Mouse (Mus musculus) erythroblast, embryonic 14.5 days (primary cell): Measurements from ENCODE around the gene Maea. TPM values are rescaled to one million over a fixed set of nuclear protein-coding genes. Genes with fewer than 3 reads are reported as not detected.
"Not testable (repeated sequence)": the region's sequence is repeated elsewhere in the genome, so short reads cannot be mapped to it uniquely, and the experiment has no call there.

Experiments
- H3K27me3 ChIP-seq: 2 replicates; pipeline ENCODE4 v1.6.1; 2012; ENCODE audit warnings: inconsistent platforms; ENCODE audit not compliant: control insufficient read depth
- H3K36me3 ChIP-seq: 2 replicates; pipeline ENCODE4 v1.6.1; 2012; ENCODE audit warnings: mild to moderate bottlenecking, inconsistent platforms; ENCODE audit not compliant: control insufficient read depth
- H3K4me1 ChIP-seq: 2 replicates; pipeline ENCODE4 v1.6.1; 2012; ENCODE audit warnings: inconsistent platforms; ENCODE audit not compliant: control insufficient read depth
- H3K4me3 ChIP-seq: replicated peaks from 2 replicates; pipeline ENCODE3; 2012; ENCODE audit warnings: moderate library complexity, mild to moderate bottlenecking, inconsistent platforms
- H3K9me3 ChIP-seq: 2 replicates; pipeline ENCODE4 v1.6.1; 2012; ENCODE audit warnings: low read length, inconsistent platforms, mixed read lengths; ENCODE audit not compliant: control insufficient read depth
- GATA1 ChIP-seq: IDR thresholded peaks from 2 replicates; pipeline ENCODE4 v1.6.1; 2012; ENCODE audit warnings: low read length, inconsistent platforms, mixed read lengths
- TAL1 ChIP-seq: IDR thresholded peaks from 3 replicates; pipeline ENCODE4 v1.6.1; 2012; ENCODE audit warnings: low read length, inconsistent platforms, mixed read lengths
- polyA plus RNA-seq: library from polyadenylated mRNA; stranded (reverse); fragments of >175 nt; gene quantifications from 2 replicates; pipeline ENCODE4 v1.2.3, GENCODE M21; 2012

Maea gene
- polyA plus RNA-seq, 1 experiment, result 8.7 TPM

- TF ChIP-seq TAL1 (no peak), GATA1 (no peak)
- H3K27me3 ChIP-seq, result no peaks in the 10 kb centered on the region
- peak overlapping the region; percentile 95 for H3K4me3 ChIP-seq
- peaks cover 37% of the 10 kb centered on the region for H3K4me1 ChIP-seq
- H3K9me3 ChIP-seq, result peaks cover 10% of the 10 kb centered on the region
- peaks cover 27% of the 10 kb centered on the region for H3K36me3 ChIP-seq
Measured at GRCm38 (mm10) chr5:33335977-33336360, 660 bp downstream of the Maea start.

DNA sequence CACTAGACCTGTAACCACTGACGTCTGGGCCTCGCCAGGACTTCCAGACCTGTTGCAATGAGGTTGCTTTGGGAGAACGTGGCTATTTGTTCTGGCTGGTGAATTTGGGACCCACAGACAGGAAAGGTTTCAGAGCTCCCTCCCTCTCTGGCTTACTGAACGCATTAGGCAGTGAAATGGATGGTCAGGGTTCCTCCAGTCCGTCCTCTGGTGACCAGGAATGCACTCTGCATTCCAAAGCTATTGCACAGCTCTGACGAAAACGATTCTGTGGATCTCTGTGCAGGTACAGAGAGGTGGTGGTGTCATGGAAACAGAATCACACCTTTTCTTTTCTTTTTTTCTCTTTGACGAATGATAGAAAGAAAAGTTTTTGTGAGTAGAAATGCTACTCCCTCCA, 1.9 kb downstream of the Maea start:
- H3K36me3 ChIP-seq, result peaks cover 33% of the 10 kb centered on the region
- H3K4me1 ChIP-seq, result peaks cover 46% of the 10 kb centered on the region
- peaks cover 10% of the 10 kb centered on the region for H3K9me3 ChIP-seq
- H3K4me3 ChIP-seq, result no peak overlapping the region
- TF ChIP-seq TAL1, result no peak
- no peak for TF ChIP-seq GATA1
- H3K27me3 ChIP-seq, result no peaks in the 10 kb centered on the region

GRCm38 (mm10) chr5:33341165-33341564, 5.9 kb downstream of the Maea start:
- Histone ChIP-seq H3K27me3 (no peaks in the 10 kb centered on the region), H3K4me1 (peaks cover 64% of the 10 kb centered on the region), H3K4me3 (no peak overlapping the region), H3K9me3 (no peaks in the 10 kb centered on the region), H3K36me3 (peaks cover 41% of the 10 kb centered on the region)
- TF ChIP-seq TAL1 (no peak), GATA1 (no peak)

DNA sequence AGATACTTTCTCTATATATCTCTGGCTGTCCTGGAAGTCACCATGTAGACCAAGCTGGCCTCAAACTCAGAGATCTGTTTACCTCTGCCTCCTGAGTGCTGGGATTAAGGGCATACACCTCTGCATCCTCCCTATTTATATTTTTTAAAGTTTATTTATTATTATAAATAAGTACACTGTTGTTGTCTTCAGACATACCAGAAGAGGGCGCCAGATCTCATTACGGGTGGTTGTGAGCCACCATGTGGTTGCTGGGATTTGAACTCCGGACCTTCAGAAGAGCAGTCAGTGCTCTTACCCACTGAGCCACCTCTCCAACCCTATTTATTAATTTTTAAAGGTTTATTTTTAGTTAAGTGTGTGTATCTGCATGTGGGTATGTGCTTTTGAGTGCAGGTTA, 6.9 kb downstream of the Maea start:
- Histone ChIP-seq H3K4me1 (peaks cover 54% of the 10 kb centered on the region), H3K36me3 (peaks cover 42% of the 10 kb centered on the region)

DNA sequence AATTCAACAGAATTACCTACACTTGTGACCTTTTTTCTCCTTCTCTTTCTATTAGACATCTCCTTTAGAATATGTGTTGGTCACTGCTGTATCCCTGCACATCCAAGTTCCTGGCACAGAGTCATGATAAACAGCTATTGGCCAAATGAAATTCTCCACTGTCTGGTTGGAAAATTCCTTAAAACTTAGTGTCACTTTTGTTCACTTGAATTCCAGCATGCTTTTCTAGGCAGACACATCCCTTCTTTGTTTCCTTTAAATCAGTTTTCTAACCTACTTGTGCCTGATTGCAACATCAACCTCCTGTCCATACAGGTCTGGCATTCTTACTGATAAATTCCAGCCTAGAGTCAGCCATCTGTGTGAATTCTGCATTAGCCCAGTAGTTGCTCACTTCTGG, 7.5 kb downstream of the Maea start:
- Histone ChIP-seq H3K4me1 (peaks cover 53% of the 10 kb centered on the region), H3K36me3 (peaks cover 41% of the 10 kb centered on the region), H3K4me3 (no peak overlapping the region), H3K9me3 (no peaks in the 10 kb centered on the region), H3K27me3 (no peaks in the 10 kb centered on the region)
- no peak for TF ChIP-seq GATA1

More for the DNA sequence above, 6.9 kb downstream of the Maea start:
- H3K4me3 ChIP-seq, H3K9me3 ChIP-seq, H3K27me3 ChIP-seq: not testable (repeated sequence)

DNA sequence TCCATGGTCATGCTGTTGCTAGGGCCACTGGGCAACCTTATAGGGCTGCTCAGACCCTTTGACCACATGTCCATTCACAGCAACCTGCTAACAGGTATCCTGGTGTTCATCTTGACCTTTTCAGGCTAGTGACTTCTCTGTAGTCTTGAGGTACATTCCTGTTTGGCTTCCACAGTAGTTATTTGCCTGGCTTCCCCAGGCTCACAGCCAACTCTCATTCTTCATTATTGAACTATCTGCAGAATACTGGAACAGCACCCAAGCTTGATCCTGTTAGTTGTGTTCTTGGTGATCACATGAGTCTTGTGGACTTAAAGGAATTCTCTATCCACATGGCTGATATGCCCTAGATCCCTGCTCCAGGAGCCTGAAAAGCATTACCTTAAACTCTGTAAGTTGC, 8.3 kb downstream of the Maea start:
- H3K4me1 ChIP-seq, result peaks cover 50% of the 10 kb centered on the region
- H3K27me3 ChIP-seq, result no peaks in the 10 kb centered on the region
- H3K4me3 ChIP-seq, result no peak overlapping the region
- no peaks in the 10 kb centered on the region for H3K9me3 ChIP-seq
- H3K36me3 ChIP-seq, result peaks cover 35% of the 10 kb centered on the region
- TF ChIP-seq GATA1 (no peak), TAL1 (no peak)

- TF ChIP-seq TAL1 (no peak), GATA1 (no peak)
- Histone ChIP-seq H3K9me3 (no peaks in the 10 kb centered on the region), H3K4me3 (no peak overlapping the region), H3K36me3 (peaks cover 31% of the 10 kb centered on the region), H3K27me3 (no peaks in the 10 kb centered on the region), H3K4me1 (peaks cover 49% of the 10 kb centered on the region)
Measured at GRCm38 (mm10) chr5:33344070-33344469, 8.8 kb downstream of the Maea start.

DNA sequence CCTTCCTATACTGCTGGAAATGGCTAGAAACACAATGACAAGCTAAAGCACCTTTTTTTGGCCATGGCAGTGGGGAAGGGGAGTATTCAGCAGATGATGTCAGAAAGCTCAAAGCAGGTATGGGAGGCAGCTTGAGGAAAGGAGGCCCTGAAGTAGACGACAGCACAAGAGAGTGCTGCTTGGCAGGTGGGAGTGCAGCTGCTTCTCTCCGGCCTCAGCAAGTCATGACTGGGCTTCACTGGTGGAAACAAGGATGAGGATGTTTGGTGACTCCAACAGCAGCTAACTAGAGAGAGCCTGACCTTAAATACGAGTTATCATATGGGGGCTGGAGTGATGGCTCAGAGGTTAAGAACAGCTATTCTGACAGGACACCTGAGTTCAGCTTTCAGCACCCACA, 12.3 kb downstream of the Maea start:
- Histone ChIP-seq H3K4me1 (peaks cover 37% of the 10 kb centered on the region), H3K36me3 (peaks cover 13% of the 10 kb centered on the region)

DNA sequence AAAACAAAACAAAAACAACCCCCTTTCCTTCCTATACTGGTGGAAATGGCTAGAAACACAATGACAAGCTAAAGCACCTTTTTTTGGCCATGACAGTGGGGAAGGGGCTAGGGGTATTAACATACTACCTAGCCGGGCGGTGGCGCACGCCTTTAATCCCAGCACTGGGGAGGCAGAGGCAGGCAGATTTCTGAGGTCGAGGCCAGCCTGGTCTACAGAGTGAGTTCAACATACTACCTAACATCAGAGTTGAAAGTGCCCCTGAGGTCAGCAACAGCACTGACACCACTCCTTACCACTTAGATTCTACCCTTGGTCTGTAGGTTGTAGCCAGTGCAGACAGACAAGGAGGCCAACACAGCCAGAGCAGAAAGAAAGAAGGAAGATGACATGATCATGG, 13.9 kb downstream of the Maea start:
- H3K4me1 ChIP-seq, result peaks cover 21% of the 10 kb centered on the region
- H3K9me3 ChIP-seq, result no peaks in the 10 kb centered on the region
- TF ChIP-seq GATA1, result no peak
- TF ChIP-seq TAL1, result no peak
- H3K36me3 ChIP-seq, result peaks cover 11% of the 10 kb centered on the region
- H3K27me3 ChIP-seq, result no peaks in the 10 kb centered on the region
- H3K4me3 ChIP-seq, result no peak overlapping the region

More for the DNA sequence above, 12.3 kb downstream of the Maea start:
- H3K9me3 ChIP-seq, result no peaks in the 10 kb centered on the region
- TF ChIP-seq GATA1 (no peak), TAL1 (no peak)
- no peaks in the 10 kb centered on the region for H3K27me3 ChIP-seq
- H3K4me3 ChIP-seq, result no peak overlapping the region

DNA sequence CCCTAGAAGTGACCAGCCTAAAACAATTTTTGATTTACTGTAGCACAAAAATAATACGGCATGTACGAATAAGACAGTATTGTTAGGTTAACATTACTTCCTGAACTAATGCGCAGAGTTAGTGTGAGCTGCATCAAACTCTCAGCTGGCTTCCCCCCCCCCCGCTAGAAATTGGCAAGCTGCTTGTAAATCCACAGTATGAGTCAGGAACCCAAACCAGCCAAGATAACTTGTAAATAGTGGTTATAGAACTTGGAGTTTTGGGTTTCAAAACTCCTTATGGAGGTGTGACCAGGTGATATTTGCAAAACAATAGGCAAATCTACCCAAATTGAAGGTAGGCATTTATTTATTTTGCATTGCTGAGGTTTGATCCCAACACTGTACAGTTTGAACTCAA, 14.4 kb downstream of the Maea start:
- Histone ChIP-seq H3K36me3 (peaks cover 11% of the 10 kb centered on the region), H3K27me3 (no peaks in the 10 kb centered on the region), H3K4me3 (no peak overlapping the region), H3K4me1 (peaks cover 16% of the 10 kb centered on the region), H3K9me3 (no peaks in the 10 kb centered on the region)
- no peak for TF ChIP-seq TAL1
- no peak for TF ChIP-seq GATA1
